Mouse (Mus musculus) right cerebral cortex, adult 2 months (tissue): Measurements from ENCODE around the gene Umodl1.

ENCODE experiments used
- DNase-seq, 2 experiments: peaks; one replicate each; pipeline ENCODE4 v3.0.0; 2021 to 2022; ENCODE audit warnings: low spot score in 2 of 2

Umodl1 gene

DNA sequence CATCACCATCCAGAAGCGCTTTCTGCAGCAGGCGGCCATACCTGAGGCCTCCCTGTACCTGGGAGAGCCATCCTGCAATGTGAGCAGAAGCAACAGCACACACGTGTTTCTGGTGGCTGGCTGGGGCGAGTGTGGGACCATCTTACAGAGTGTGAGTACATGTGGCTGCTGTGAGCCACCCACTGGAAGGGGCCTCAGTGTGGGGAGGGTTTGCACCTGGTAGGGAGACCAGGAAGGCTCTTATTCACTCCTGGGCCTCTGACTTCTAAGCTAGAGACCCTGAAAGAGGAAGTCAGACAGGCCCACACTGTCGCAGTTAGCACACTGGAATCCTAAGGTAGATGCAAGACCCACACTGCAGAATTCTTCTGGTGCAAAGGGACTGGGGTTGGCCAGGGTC lies 41.9 kb downstream of the Umodl1 start:
- no peak for DNase-seq

- DNase-seq = no peak
Measured at GRCm38 (mm10) chr17:31000897-31001296, 46.5 kb downstream of the Umodl1 start.

DNA sequence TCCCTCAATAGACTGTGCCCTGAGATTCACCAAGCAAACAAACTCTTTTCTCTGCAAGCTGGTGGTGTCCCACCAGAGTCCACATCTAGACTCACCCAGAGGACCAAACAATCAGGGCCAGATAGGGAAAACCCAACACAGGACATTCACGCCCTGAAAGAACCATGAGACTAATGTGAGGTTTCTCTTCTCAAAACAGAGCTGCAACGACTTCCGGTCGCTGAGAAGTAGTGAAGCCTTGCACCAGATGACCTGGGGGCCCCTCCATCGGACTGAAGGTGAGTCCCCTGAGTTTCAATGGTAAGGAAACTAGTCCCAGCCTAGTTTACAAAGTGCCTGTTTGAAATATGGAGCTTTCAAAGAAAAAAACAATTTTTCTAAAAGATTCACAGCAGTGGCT lies 48.2 kb downstream of the Umodl1 start:
- no peak for DNase-seq

- DNase-seq = no peak
Measured at GRCm38 (mm10) chr17:31005284-31005683, 50.8 kb downstream of the Umodl1 start.

- DNase-seq = no peak
Measured at GRCm38 (mm10) chr17:31007357-31007756, 52.9 kb downstream of the Umodl1 start.

DNA sequence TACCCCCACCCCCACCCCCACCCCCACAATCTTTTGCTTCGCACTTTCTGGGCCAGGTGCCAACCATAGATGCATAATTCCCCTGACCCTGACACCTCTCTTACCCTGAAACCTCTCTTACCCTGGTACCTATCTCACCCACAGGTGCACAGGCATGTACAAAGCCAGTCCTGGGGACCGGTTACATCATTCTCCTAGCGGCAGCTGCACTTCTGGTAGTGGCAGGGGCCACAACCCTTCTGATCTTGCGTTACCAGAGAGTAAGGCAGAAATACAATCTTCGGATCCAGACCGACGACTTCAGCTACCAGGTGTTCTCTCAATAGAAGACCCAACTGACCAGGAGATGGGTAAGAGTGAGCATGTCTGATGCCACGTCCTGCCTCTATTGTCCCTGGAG lies 54.0 kb downstream of the Umodl1 start:
- DNase-seq = no peak

GRCm38 (mm10) chr17:31011551-31012394 lies 57.3 kb downstream of the Umodl1 start:
- DNase-seq = peak; percentile 33 to 66

DNA sequence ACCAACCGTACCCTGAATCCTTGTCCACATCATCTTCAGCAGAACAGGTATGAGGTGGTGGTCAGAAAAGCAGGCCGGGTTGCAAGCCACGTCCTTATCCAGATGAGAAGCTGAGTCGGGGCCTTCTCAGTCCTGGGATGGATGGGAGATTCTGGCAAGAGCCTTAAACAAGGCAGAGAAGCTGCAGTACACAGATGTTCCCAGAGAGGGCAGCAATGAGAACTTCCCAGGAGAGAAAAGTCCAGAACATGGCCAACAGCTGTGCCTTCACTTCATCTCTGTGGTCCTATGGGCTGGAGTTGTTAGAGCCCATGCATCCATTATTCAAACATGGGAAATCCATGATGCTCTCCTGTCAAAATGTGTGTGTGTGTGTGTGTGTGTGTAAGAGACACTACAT lies 63.8 kb downstream of the Umodl1 start:
- DNase-seq = peak; percentile 66 to 68

- DNase-seq = peak; percentile 73
Measured at GRCm38 (mm10) chr17:31019505-31019904, 65.1 kb downstream of the Umodl1 start.

GRCm38 (mm10) chr17:31020078-31020477 lies 65.6 kb downstream of the Umodl1 start:
- no peak for DNase-seq

DNA sequence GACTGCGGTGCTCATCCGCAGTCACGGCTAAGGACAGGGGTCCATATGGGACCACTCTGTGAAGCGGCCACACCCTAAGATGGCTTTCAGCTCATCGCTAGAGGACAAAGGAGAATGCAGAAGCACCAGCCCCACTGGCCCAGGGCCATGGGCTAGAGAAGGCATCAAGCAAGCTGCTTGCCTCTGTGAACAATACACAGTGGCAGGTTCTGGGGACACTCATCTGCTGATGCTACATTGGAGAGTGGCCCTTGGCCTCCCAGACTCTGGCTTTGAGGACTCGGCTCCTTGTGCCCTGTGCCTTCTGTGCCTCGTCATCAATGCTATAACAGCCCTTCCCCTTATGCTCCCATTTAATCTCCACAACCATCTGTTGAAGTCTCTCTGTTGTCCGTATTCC lies 66.8 kb downstream of the Umodl1 start:
- DNase-seq = no peak

DNA sequence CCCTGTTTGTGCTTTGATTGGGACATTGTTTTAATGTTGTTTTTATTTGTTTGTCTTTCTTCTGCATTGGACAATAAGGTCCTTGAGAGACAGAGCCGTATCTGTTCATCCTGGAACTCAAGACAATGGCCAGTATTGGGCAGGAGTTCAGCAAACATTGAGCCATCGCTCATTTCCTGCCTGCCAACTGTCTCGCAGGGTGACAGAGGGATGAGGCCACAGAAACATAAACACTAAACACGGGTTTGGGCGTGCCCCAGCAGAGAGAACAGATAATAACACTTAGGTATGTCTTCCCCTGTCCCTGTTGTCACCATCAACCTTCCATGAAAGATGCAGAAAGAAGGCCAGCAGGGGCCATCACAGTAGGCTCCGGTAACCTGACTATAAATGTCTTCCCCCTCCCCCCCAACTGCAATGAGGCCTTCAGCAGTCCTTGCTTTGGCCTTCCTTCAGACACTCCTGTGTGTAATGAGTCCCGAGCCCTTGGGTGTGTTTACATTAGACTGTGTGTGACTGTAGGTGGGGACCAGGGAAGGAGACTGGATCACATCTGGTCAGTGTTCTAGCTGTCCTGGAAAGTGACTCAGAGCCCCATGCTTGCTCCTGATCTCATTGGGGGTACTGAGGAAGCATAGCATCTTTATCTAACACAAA lies 69.8 kb downstream of the Umodl1 start:
- DNase-seq = no peak

GRCm38 (mm10) chr17:31024782-31025125 lies 70.3 kb downstream of the Umodl1 start:
- no peak for DNase-seq

GRCm38 (mm10) chr17:31026986-31027385 lies 72.5 kb downstream of the Umodl1 start:
- DNase-seq = no peak

GRCm38 (mm10) chr17:31027723-31028122 lies 73.3 kb downstream of the Umodl1 start:
- DNase-seq = peak in 1 of 2 experiments; percentile 25

GRCm38 (mm10) chr17:31028821-31029370 lies 74.5 kb downstream of the Umodl1 start:
- no peak for DNase-seq

DNA sequence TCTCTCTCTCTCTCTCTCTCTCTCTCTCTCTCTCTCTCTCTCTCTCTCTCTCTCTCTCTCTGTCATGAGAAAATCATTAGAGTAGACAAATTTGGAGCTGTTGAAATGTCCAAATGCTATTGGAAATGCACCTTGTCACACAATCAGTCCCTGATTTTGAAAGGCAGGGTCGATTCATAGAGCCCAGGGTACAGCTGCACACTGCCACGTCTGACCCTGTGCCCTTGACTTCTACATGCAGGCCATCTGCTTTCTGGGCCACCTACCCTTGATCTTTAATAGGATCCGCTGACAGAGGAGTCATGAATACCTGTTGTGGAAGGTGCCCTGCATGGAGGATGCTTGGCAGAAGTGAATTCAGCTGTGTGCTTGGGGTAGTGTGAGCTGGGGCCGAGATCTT lies 75.0 kb downstream of the Umodl1 start:
- DNase-seq = no peak

- DNase-seq = no peak
Measured at GRCm38 (mm10) chr17:31032341-31032740, 77.9 kb downstream of the Umodl1 start.

GRCm38 (mm10) chr17:31033251-31033650 lies 78.8 kb downstream of the Umodl1 start:
- no peak for DNase-seq

GRCm38 (mm10) chr17:31034165-31034564 lies 79.7 kb downstream of the Umodl1 start:
- no peak for DNase-seq

- no peak for DNase-seq
Measured at GRCm38 (mm10) chr17:31034674-31035356, 80.4 kb downstream of the Umodl1 start.

DNA sequence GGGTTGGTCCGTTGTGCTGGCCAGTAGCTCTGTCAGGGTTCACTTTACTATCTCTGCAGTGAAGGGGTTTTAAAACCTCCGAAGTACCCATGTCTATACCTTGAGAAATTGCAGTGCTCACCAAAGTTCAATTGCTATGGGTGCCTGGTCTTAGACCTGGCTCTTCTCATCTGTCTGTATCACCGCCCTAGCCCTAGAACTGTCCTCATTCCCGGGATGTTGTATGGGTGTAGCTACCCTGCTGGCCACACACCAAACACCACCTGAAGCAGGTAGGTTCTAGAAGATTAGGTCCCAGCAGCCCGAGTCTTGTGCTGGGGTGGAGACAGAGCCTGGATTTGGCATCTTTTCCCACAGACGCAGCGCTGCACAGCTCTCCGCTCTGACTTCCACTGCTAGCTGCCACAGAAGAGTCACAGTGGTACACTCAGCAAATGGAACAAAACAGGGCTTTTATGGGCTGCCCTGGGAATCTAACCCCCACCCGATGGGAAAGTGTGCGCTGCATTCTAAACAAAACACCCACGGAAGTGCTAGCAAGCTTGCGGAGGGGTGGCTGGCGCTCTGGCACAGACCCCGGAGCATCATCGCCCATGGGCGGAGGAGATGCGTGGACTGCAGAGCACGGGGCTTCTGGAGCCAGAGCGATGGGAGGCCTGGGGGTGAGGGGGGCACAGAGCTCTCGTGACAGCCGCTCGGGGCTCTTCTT lies 81.9 kb downstream of the Umodl1 start:
- peak; percentile 54 to 65 for DNase-seq
